Mouse (Mus musculus) olfactory bulb, adult 2 months (tissue): Measurements from ENCODE around the gene Brsk1.

Experiments used
- CTCF ChIP-seq: fragments of 200-500 bp; IDR thresholded peaks from 2 replicates; pipeline ENCODE4 v1.5.1; 2012; ENCODE audit warnings: low read depth, mild to moderate bottlenecking, low read length, moderate library complexity; ENCODE audit not compliant: insufficient read depth
- POLR2A ChIP-seq: fragments of 200-500 bp; IDR thresholded peaks from 2 replicates; pipeline ENCODE4 v1.6.1; 2012; ENCODE audit warnings: mild to moderate bottlenecking, low read depth, low read length, moderate library complexity; ENCODE audit not compliant: insufficient read depth

GRCm38 (mm10) chr7:4663742-4664141 lies 26.7 kb upstream of the Brsk1 start:
- TF ChIP-seq CTCF = no peak
- TF ChIP-seq POLR2A = no peak
